Comparison of ENCODE assay signal across 16 mouse cellular contexts in the genomic region with DNA sequence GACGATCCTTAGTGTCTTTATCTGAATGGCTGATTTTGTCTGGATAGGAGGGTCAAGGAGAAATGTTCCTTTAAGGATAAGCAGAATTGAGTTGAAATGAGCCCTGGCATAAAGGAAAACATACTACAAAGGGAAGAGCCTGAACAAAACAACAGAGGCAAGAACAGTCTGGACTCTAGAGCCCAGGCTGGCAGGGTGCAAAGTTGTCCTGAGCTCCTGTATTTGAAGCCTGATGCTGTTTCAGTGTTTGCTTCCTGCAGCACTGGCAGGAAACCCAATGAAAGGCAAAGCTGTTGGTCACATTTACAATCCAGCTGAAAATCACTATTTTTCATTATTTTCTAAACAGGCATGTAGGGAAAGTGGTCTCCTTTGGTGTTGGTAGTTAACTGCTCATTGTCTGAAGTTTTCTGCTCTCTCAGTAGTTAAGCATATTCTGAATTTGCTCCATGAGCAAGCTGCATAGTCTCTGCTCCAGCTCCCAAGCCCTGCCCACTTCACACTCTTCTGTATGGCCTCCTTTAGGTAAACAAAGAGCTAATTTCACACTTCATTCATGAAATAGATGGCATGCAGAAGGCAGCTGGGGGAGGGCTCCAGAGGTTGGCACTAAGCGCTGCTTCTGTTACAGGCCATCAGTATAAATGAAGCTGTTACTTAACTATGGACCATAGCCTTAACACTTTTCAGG. TPM values are rescaled to one million over a fixed set of nuclear protein-coding genes. Genes with fewer than 3 reads are reported as not detected.
DNase-seq lines count a peak whose midpoint lies in the region; ATAC-seq and TF ChIP-seq lines count a peak whose summit lies in the region.
"Had no signal": no experiment of that assay in that cellular context is flagged by ENCODE, and none has a peak within 500 bp of the region (broad histone marks: within the 10 kb centered on the region; RNA-seq: fewer than 3 reads in every experiment).

No protein-coding gene starts in this region.

- H3K36me3 ChIP-seq in kidney, embryonic 15.5 days: no peaks in the 10 kb centered on the region
- no peaks in the 10 kb centered on the region for H3K36me3 ChIP-seq in hindbrain, embryonic 12.5 days
- no peaks in the 10 kb centered on the region for H3K36me3 ChIP-seq in midbrain, embryonic 14.5 days (ENCODE audit: control insufficient read depth, insufficient read depth, low read length)
- H3K36me3 ChIP-seq in intestine, embryonic 15.5 days: no peaks in the 10 kb centered on the region
- H3K36me3 ChIP-seq: embryonic facial prominence, embryonic 13.5 days; liver, embryonic 12.5 days had no signal

- no peak overlapping the region for H3K9ac ChIP-seq in kidney, embryonic 15.5 days
- no peak overlapping the region for H3K9ac ChIP-seq in hindbrain, embryonic 12.5 days
- no peak overlapping the region for H3K9ac ChIP-seq in midbrain, embryonic 14.5 days (replicated peaks; ENCODE audit: low read length)
- H3K9ac ChIP-seq in intestine, embryonic 15.5 days: no peak overlapping the region
- H3K9ac ChIP-seq: embryonic facial prominence, embryonic 13.5 days; liver, embryonic 12.5 days had no signal

- no peak for TF ChIP-seq CTCF in brain, embryonic 14.5 days (IDR thresholded peaks at IDR 0.05; ENCODE audit: borderline replicate concordance, extremely low read depth, insufficient read depth, insufficient read length)

- H3K9me3 ChIP-seq in kidney, embryonic 15.5 days (replicated peaks): no peaks in the 10 kb centered on the region
- H3K9me3 ChIP-seq in hindbrain, embryonic 12.5 days (replicated peaks): no peaks in the 10 kb centered on the region
- no peaks in the 10 kb centered on the region for H3K9me3 ChIP-seq in midbrain, embryonic 14.5 days (ENCODE audit: control insufficient read depth, low read length)
- no peaks in the 10 kb centered on the region for H3K9me3 ChIP-seq in intestine, embryonic 15.5 days
- H3K9me3 ChIP-seq: embryonic facial prominence, embryonic 13.5 days; liver, embryonic 12.5 days had no signal

- no peak for DNase-seq in kidney, adult 18-20 months
- peak; percentile 81 for DNase-seq in brain, embryonic 14.5 days (ENCODE audit: low read depth)
- DNase-seq in midbrain, embryonic 14.5 days: peak; percentile 46
- DNase-seq in thymus, postnatal 0 days (ENCODE audit: low spot score): no peak
- no peak for DNase-seq in frontal cortex, postnatal 14 days (ENCODE audit: low spot score in 2 of 2)
- DNase-seq: cerebellum, adult 9-11 months; heart, adult 18-20 months; heart, postnatal 4 days; kidney, postnatal 25 days; spleen, adult 18-20 months had no signal

- H3K4me1 ChIP-seq in kidney, embryonic 15.5 days: peaks cover 22% of the 10 kb centered on the region
- peaks cover 20% of the 10 kb centered on the region for H3K4me1 ChIP-seq in hindbrain, embryonic 12.5 days
- H3K4me1 ChIP-seq in midbrain, embryonic 14.5 days (ENCODE audit: control insufficient read depth, insufficient read depth, low read length): 0 out of 2 replicates have a peak, but pooled peaks cover 5% of the 10 kb centered on the region
- no peaks in the 10 kb centered on the region for H3K4me1 ChIP-seq in intestine, embryonic 15.5 days (replicated peaks)
- H3K4me1 ChIP-seq: liver, embryonic 12.5 days had no signal

- no peak for TF ChIP-seq POLR2A in brain, embryonic 14.5 days (IDR thresholded peaks at IDR 0.05; ENCODE audit: borderline replicate concordance, extremely low read depth, insufficient read depth, insufficient read length, poor library complexity, severe bottlenecking)

- H3K4me2 ChIP-seq in kidney, embryonic 15.5 days: no peak overlapping the region
- H3K4me2 ChIP-seq in hindbrain, embryonic 12.5 days (replicated peaks): no peak overlapping the region
- no peak overlapping the region for H3K4me2 ChIP-seq in midbrain, embryonic 14.5 days (ENCODE audit: low read length)
- H3K4me2 ChIP-seq in intestine, embryonic 15.5 days (replicated peaks): no peak overlapping the region
- H3K4me2 ChIP-seq: embryonic facial prominence, embryonic 13.5 days; liver, embryonic 12.5 days had no signal

- peak; percentile 81 for ATAC-seq in kidney, embryonic 15.5 days (replicated peaks; ENCODE audit: low FRiP score)
- peak; percentile 95 for ATAC-seq in hindbrain, embryonic 12.5 days (ENCODE audit: low FRiP score)
- ATAC-seq in midbrain, embryonic 14.5 days (ENCODE audit: low FRiP score, low TSS enrichment): peak; percentile 78; the same call in 1 of the 2 replicates
- no peak for ATAC-seq in intestine, embryonic 15.5 days
- ATAC-seq: activated CD4-positive, CD25-positive, alpha-beta regulatory T cell, adult 4 months; liver, embryonic 12.5 days had no signal

- no peak overlapping the region for H3K4me3 ChIP-seq in kidney, embryonic 15.5 days (replicated peaks)
- H3K4me3 ChIP-seq in hindbrain, embryonic 12.5 days: no peak overlapping the region
- H3K4me3 ChIP-seq in midbrain, embryonic 14.5 days (replicated peaks; ENCODE audit: low read depth, low read length): no peak overlapping the region
- H3K4me3 ChIP-seq in intestine, embryonic 15.5 days (replicated peaks): no peak overlapping the region
- H3K4me3 ChIP-seq: embryonic facial prominence, embryonic 13.5 days; liver, embryonic 12.5 days had no signal

- H3K27me3 ChIP-seq in kidney, embryonic 15.5 days: no peaks in the 10 kb centered on the region
- H3K27me3 ChIP-seq in hindbrain, embryonic 12.5 days: no peaks in the 10 kb centered on the region
- H3K27me3 ChIP-seq in midbrain, embryonic 14.5 days (ENCODE audit: control insufficient read depth, insufficient read depth, low read length): no peaks in the 10 kb centered on the region
- H3K27me3 ChIP-seq in intestine, embryonic 15.5 days (replicated peaks): no peaks in the 10 kb centered on the region
- H3K27me3 ChIP-seq: embryonic facial prominence, embryonic 13.5 days; liver, embryonic 12.5 days had no signal

- 0 out of 2 replicates have a peak overlapping the region, but pooled peaks have one; percentile 27 for H3K27ac ChIP-seq in kidney, embryonic 15.5 days
- H3K27ac ChIP-seq in hindbrain, embryonic 12.5 days: 0 out of 2 replicates have a peak overlapping the region, but pooled peaks have one; percentile 52
- no peak overlapping the region for H3K27ac ChIP-seq in midbrain, embryonic 14.5 days (replicated peaks; ENCODE audit: low read depth, low read length)
- H3K27ac ChIP-seq in intestine, embryonic 15.5 days: no peak overlapping the region
- H3K27ac ChIP-seq: embryonic facial prominence, embryonic 13.5 days; liver, embryonic 12.5 days had no signal

- WGBS in kidney, embryonic 15.5 days: 51% methylated on average over 2 of the region's 2 CpGs
- 52% methylated on average over 2 of the region's 2 CpGs for WGBS in hindbrain, embryonic 12.5 days
- WGBS in midbrain, embryonic 14.5 days: 51% methylated on average over 2 of the region's 2 CpGs
- 67% methylated on average over 2 of the region's 2 CpGs for WGBS in intestine, embryonic 15.5 days

RNA-seq across cellular contexts. Expression of gene Pdgfc, which starts 8.6 kb away (rescaled TPM):
- polyA plus RNA-seq in kidney, embryonic 15.5 days (2015; fragmentation: Nextera tagmentation; extraction: Ambion mirVana): 30.2 and 30.9 TPM in 2 replicates
- 5.0 and 6.2 TPM in 2 replicates for polyA plus RNA-seq in brain, embryonic 14.5 days (2012; rRNA removed)
- polyA plus RNA-seq in hindbrain, embryonic 12.5 days (2016; fragmentation: Nextera tagmentation; extraction: Ambion mirVana): 16.2 and 18.5 TPM in 2 replicates
- 5.4 and 6.3 TPM in 2 replicates for polyA plus RNA-seq in midbrain, embryonic 14.5 days (2014; fragmentation: Nextera tagmentation; extraction: Ambion mirVana)
- polyA plus RNA-seq in intestine, embryonic 15.5 days (2015; fragmentation: Nextera tagmentation; extraction: Ambion mirVana): 12.1 and 14.0 TPM in 2 replicates
- 2.1 and 2.2 TPM in 2 replicates for polyA plus RNA-seq in thymus, postnatal 0 days (2015; fragmentation: Nextera tagmentation; extraction: Ambion mirVana)
- polyA plus RNA-seq: activated CD4-positive, CD25-positive, alpha-beta regulatory T cell, adult 4 months had no signal

Comparison
In these comparisons a context has a peak if more than half of its experiments do, and no peak if none do; other contexts are left out.
1. H3K27ac ChIP-seq: peak in kidney, embryonic 15.5 days (single experiment) and hindbrain, embryonic 12.5 days (single experiment); none in midbrain, embryonic 14.5 days (single experiment) and intestine, embryonic 15.5 days (single experiment).
2. DNase-seq: peak in brain, embryonic 14.5 days (single experiment) and midbrain, embryonic 14.5 days (single experiment); none in kidney, adult 18-20 months (single experiment), thymus, postnatal 0 days (single experiment) and frontal cortex, postnatal 14 days (0 of 2).